Mouse (Mus musculus) thymus, postnatal 36 days (tissue): ENCODE measurements around the gene Krtap31-2.

Experiments
- DNase-seq, 2 experiments: peaks; one replicate each; pipeline ENCODE4 v3.0.0; 2022; ENCODE audit warnings: mixed read lengths in 2 of 2

Gene Krtap31-2

GRCm38 (mm10) chr11:99935991-99936390 lies at the start of gene Krtap31-2:
Krtap31-2 (plus strand) TSS chr11:99936291.
- no peak for DNase-seq

- DNase-seq, result no peak
Measured at GRCm38 (mm10) chr11:99907620-99908019, 28.5 kb upstream of the Krtap31-2 start, which contains the start of gene Krtap31-1. Krtap31-1 (plus strand) TSS chr11:99907920.

GRCm38 (mm10) chr11:99914451-99914850 lies 21.6 kb upstream of the Krtap31-2 start, which contains the start of gene Gm11565:
Gm11565 (plus strand) TSS chr11:99914751.
- DNase-seq, result no peak

GRCm38 (mm10) chr11:99937751-99938264 lies 1.7 kb downstream of the Krtap31-2 start:
- DNase-seq, result no peak

- no peak for DNase-seq
Measured at GRCm38 (mm10) chr11:99948175-99948574, 12.1 kb downstream of the Krtap31-2 start, which contains the start of gene Krtap9-5. Krtap9-5 (plus strand) TSS chr11:99948475.

GRCm38 (mm10) chr11:99964213-99964612 lies 28.1 kb downstream of the Krtap31-2 start:
- no peak for DNase-seq

GRCm38 (mm10) chr11:99965961-99966360 lies 29.9 kb downstream of the Krtap31-2 start:
- no peak for DNase-seq

- no peak for DNase-seq
Measured at GRCm38 (mm10) chr11:99978953-99979352, 42.9 kb downstream of the Krtap31-2 start, which contains the start of gene Krtap29-1. Krtap29-1 (minus strand) TSS chr11:99979053.

- no peak for DNase-seq
Measured at GRCm38 (mm10) chr11:99982731-99983130, 46.6 kb downstream of the Krtap31-2 start.

GRCm38 (mm10) chr11:99983442-99983841 lies 47.4 kb downstream of the Krtap31-2 start:
- no peak for DNase-seq

- no peak for DNase-seq
Measured at GRCm38 (mm10) chr11:99985291-99986092, 49.4 kb downstream of the Krtap31-2 start.

GRCm38 (mm10) chr11:99986180-99986647 lies 50.1 kb downstream of the Krtap31-2 start, which contains the start of gene Krtap16-1:
Krtap16-1 (minus strand) TSS chr11:99986597.
- no peak for DNase-seq
